Mouse (Mus musculus): ENCODE data around the gene Spert. TPM values are rescaled to one million over a fixed set of nuclear protein-coding genes. Genes with fewer than 3 reads are reported as not detected.

Spert gene
- polyA plus RNA-seq, 1 experiment from 2014 or later, result not detected

GRCm38 (mm10) chr14:75539205-75539604, 53.7 kb downstream of the Spert start:
- Histone ChIP-seq H3K4me3 (ENCODE audit: low read length) (no peak overlapping the region), H3K36me3 (ENCODE audit: control insufficient read depth, insufficient read depth, low read length) (no peaks in the 10 kb centered on the region), H3K4me2 (ENCODE audit: low read depth, low read length) (no peak overlapping the region), H3K4me1 (replicated peaks; ENCODE audit: control insufficient read depth, insufficient read depth, low read length) (no peaks in the 10 kb centered on the region), H3K27ac (ENCODE audit: low read length) (no peak overlapping the region), H3K9me3 (ENCODE audit: control insufficient read depth, low read length) (no peaks in the 10 kb centered on the region), H3K9ac (ENCODE audit: low read length) (no peak overlapping the region), H3K27me3 (ENCODE audit: control insufficient read depth, insufficient read depth, low read depth, low read length) (no peaks in the 10 kb centered on the region)
- ATAC-seq (ENCODE audit: low read depth), result no peak
- 34% methylated on average over 2 of the region's 2 CpGs for WGBS

Other genes with a start within 250 kb of the Spert start
- gene Siah3, start 137.1 kb downstream of the Spert start, polyA plus RNA-seq (2015; fragmentation: Nextera tagmentation; extraction: Ambion mirVana), result 0.05 TPM in 1 of 2 replicates, not detected in the other
- not detected in 2 replicates for gene Erich6b, start 49.1 kb upstream of the Spert start, polyA plus RNA-seq (2015; fragmentation: Nextera tagmentation; extraction: Ambion mirVana)
- gene Cog3, start 161.4 kb upstream of the Spert start, polyA plus RNA-seq (2015; fragmentation: Nextera tagmentation; extraction: Ambion mirVana), result 19.9 and 21.0 TPM in 2 replicates
- 3.3 and 3.5 TPM in 2 replicates for gene Slc25a30, start 193.9 kb upstream of the Spert start, polyA plus RNA-seq (2015; fragmentation: Nextera tagmentation; extraction: Ambion mirVana)